Mouse (Mus musculus): ENCODE measurements around the gene Usp24. TPM values are rescaled to one million over a fixed set of nuclear protein-coding genes. Genes with fewer than 3 reads are reported as not detected.
A peak's percentile ranks its signal among the peaks of the same experiment; 100 is the strongest.

The Usp24 gene
- total and polyA plus RNA-seq, 2 experiments from 2014 or later = 5.9 to 27.3 TPM

DNA sequence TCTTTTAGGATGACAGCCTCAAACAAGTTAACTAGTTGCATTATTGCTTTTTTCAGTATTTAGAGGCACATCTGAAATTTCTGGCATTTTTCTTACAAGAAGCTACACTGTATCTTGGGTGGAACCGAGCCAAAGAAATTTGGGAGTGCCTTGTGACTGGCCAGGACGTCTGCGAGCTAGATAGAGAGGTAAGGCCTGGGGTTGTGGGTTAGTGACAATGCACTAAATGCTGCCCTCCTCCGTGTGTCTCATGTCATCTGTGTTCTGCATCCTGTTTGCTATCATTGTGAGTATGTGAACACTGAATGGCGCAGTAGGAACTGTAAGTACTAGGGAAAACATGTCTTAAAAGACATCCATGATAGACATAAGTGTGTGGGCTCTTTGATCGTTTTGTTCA lies 54.0 kb downstream of the Usp24 start:
- no peak for TF ChIP-seq EP300 (IDR thresholded peaks at IDR 0.05; ENCODE audit: low read depth)
- no peak for TF ChIP-seq CTCF (IDR thresholded peaks at IDR 0.05; ENCODE audit: low read depth)
- H3K9ac ChIP-seq (replicated peaks; ENCODE audit: low read depth, low read length) = no peak overlapping the region
- no peak for DNase-seq (ENCODE audit: low spot score)
- H3K27ac ChIP-seq (ENCODE audit: low read depth) = no peak overlapping the region
- no peak for ATAC-seq (ENCODE audit: insufficient read depth, low read depth)
- no peak overlapping the region for H3K4me2 ChIP-seq (ENCODE audit: low read depth, low read length)
- WGBS = 79% methylated on average over 6 of the region's 6 CpGs
- H3K27me3 ChIP-seq (ENCODE audit: control insufficient read depth, insufficient read depth, low read length) = no peaks in the 10 kb centered on the region
- peaks cover 78% of the 10 kb centered on the region for H3K36me3 ChIP-seq (replicated peaks; ENCODE audit: control insufficient read depth, insufficient read depth, low read length)
- no peaks in the 10 kb centered on the region for H3K9me3 ChIP-seq (replicated peaks; ENCODE audit: control insufficient read depth, low read length)
- H3K4me1 ChIP-seq (ENCODE audit: control insufficient read depth, insufficient read depth) = no peaks in the 10 kb centered on the region
- H3K4me3 ChIP-seq (ENCODE audit: low read depth, low read length) = no peak overlapping the region

DNA sequence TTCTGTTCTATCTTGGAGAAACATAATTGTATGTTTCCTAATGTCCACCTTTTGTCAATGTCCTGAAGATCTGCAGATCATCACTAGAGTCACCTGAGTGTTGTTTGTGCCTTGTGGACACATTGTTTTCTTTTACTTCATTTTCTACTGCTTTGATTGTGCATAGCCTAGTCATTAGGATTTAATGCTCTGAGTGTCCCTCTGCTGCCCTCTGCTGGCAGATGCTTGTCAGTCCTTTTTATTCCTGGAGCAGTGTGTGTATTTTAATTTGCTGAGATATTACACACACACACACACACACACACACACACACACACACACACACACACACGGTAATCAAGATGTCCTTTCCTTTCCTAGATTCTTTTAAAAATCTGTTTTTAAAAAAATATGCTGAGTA lies 59.8 kb downstream of the Usp24 start:
- H3K27ac ChIP-seq (ENCODE audit: low read depth) = no peak overlapping the region
- H3K4me3 ChIP-seq (ENCODE audit: low read depth, low read length) = no peak overlapping the region
- peaks cover 76% of the 10 kb centered on the region for H3K36me3 ChIP-seq (replicated peaks; ENCODE audit: control insufficient read depth, insufficient read depth, low read length)
- 50% methylated on average over 1 of the region's 1 CpGs for WGBS
- DNase-seq (ENCODE audit: low spot score) = peak; percentile 56
- H3K4me1 ChIP-seq (ENCODE audit: control insufficient read depth, insufficient read depth) = no peaks in the 10 kb centered on the region
- H3K9me3 ChIP-seq (replicated peaks; ENCODE audit: control insufficient read depth, low read length) = no peaks in the 10 kb centered on the region
- no peak overlapping the region for H3K4me2 ChIP-seq (ENCODE audit: low read depth, low read length)
- H3K9ac ChIP-seq (replicated peaks; ENCODE audit: low read depth, low read length) = no peak overlapping the region
- ATAC-seq (ENCODE audit: insufficient read depth, low read depth) = peak; percentile 33; the same call in 1 of the 2 replicates
- no peaks in the 10 kb centered on the region for H3K27me3 ChIP-seq (ENCODE audit: control insufficient read depth, insufficient read depth, low read length)
- TF ChIP-seq CTCF (IDR thresholded peaks at IDR 0.05; ENCODE audit: low read depth) = peak; percentile 93
- no peak for TF ChIP-seq EP300 (IDR thresholded peaks at IDR 0.05; ENCODE audit: low read depth)

DNA sequence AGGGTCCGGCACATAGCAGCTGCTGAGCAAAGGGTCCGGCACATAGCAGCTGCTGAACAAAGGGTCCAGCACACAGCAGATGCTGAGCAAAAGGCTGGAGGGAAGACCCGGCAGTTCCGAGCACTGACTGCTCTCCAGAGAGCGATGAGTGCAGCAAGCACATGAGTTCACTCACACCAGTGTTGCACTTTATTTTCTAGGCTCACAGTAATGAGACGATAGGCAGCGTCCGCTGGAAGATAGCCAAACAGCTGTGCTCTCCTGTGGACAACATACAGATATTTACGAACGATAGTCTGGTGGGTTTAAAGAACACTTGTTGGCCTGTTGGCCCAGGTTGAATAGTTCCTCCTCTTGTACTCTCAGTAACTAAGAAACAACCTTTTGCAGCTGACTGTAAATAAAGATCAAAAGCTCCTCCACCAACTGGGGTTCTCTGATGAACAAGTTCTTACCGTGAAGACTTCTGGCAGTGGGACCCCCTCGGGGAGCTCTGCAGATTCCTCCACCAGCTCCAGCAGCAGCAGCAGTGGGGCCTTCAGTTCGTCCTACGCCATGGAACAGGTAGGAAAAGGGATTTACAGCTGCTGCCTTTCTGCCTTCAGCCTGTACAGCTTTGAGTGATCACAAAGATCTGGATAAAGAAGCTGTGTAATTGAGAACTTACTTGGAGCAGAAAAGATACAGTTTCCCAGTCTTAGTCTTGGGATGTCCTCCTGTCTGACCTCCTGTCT lies 63.0 kb downstream of the Usp24 start:
- Histone ChIP-seq H3K36me3 (replicated peaks; ENCODE audit: control insufficient read depth, insufficient read depth, low read length) (peaks cover 78% of the 10 kb centered on the region), H3K4me2 (ENCODE audit: low read depth, low read length) (no peak overlapping the region), H3K27ac (ENCODE audit: low read depth) (no peak overlapping the region), H3K4me3 (ENCODE audit: low read depth, low read length) (no peak overlapping the region), H3K9ac (replicated peaks; ENCODE audit: low read depth, low read length) (no peak overlapping the region), H3K4me1 (ENCODE audit: control insufficient read depth, insufficient read depth) (no peaks in the 10 kb centered on the region), H3K27me3 (ENCODE audit: control insufficient read depth, insufficient read depth, low read length) (no peaks in the 10 kb centered on the region), H3K9me3 (replicated peaks; ENCODE audit: control insufficient read depth, low read length) (no peaks in the 10 kb centered on the region)
- TF ChIP-seq EP300 (IDR thresholded peaks at IDR 0.05; ENCODE audit: low read depth) (no peak), CTCF (IDR thresholded peaks at IDR 0.05; ENCODE audit: low read depth) (no peak)
- DNase-seq (ENCODE audit: low spot score) (no peak), ATAC-seq (ENCODE audit: insufficient read depth, low read depth) (no peak)
- WGBS = 69% methylated on average over 14 of the region's 14 CpGs

DNA sequence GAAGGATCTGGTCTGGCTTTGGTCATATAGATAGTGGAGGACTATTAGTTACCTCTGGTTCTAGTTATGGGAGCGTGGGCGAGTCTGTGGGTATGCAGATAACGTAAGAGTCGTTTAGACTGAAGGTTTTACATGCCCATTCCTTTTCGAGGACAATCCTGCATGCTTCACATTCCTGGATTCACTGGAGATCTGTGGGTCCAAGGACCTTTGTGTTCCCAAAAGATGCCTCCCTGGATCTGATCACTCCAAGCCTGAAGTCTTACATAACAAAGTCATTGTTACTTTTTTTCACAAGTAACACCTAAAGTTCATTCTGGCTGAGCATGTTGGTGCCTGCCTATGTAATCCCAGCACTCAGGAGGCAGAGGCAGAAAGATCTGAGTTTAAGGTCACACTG lies 65.1 kb downstream of the Usp24 start:
- Histone ChIP-seq H3K4me2 (ENCODE audit: low read depth, low read length) (no peak overlapping the region), H3K9ac (replicated peaks; ENCODE audit: low read depth, low read length) (no peak overlapping the region), H3K4me1 (ENCODE audit: control insufficient read depth, insufficient read depth) (no peaks in the 10 kb centered on the region), H3K4me3 (ENCODE audit: low read depth, low read length) (no peak overlapping the region), H3K36me3 (replicated peaks; ENCODE audit: control insufficient read depth, insufficient read depth, low read length) (peaks cover 82% of the 10 kb centered on the region), H3K9me3 (replicated peaks; ENCODE audit: control insufficient read depth, low read length) (no peaks in the 10 kb centered on the region), H3K27ac (ENCODE audit: low read depth) (no peak overlapping the region), H3K27me3 (ENCODE audit: control insufficient read depth, insufficient read depth, low read length) (no peaks in the 10 kb centered on the region)
- WGBS = 49% methylated on average over 5 of the region's 5 CpGs
- DNase-seq (ENCODE audit: low spot score) (no peak), ATAC-seq (ENCODE audit: insufficient read depth, low read depth) (no peak)
- TF ChIP-seq EP300 (IDR thresholded peaks at IDR 0.05; ENCODE audit: low read depth) = no peak
- no peak for TF ChIP-seq CTCF (IDR thresholded peaks at IDR 0.05; ENCODE audit: low read depth)

DNA sequence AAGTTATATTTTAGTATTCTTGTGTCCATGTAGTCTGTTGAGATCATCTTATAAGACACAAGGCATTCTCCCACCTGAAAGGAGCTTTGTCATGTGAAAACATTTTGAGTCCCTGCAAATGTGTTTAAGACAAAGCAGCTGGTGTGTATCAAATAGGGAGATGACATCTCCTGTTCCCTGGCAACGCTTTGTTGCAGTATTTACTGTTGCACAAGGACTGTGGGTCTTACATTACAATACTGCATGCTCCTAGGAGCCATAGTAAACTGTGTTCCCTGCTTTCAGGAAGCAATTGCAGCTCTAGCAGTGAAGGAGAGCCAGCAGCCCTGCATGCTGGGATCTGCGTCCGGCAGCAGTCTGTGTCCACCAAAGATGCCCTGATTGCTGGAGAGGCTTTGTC lies 73.9 kb downstream of the Usp24 start:
- no peaks in the 10 kb centered on the region for H3K4me1 ChIP-seq (ENCODE audit: control insufficient read depth, insufficient read depth)

DNA sequence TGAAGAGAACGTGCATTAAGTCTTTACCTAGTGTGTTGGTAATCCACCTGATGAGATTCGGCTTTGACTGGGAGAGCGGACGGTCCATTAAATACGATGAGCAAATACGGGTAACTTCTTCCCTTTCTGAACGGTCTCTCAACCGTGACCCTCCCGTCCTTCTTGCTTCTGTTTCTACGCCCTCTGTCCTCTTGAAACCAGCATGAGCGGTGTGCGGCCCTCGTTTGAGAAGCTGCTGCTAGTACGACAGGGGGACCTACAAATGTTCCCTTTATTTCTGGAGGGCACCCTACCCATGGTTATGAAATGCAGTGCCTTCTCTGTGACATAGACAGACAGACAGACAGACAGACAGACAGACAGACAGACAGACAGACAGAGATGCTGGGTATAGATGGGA lies 93.6 kb downstream of the Usp24 start:
- no peak overlapping the region for H3K4me3 ChIP-seq (ENCODE audit: low read depth, low read length)
- DNase-seq (ENCODE audit: low spot score) (no peak), ATAC-seq (ENCODE audit: insufficient read depth, low read depth) (no peak)
- no peaks in the 10 kb centered on the region for H3K27me3 ChIP-seq (ENCODE audit: control insufficient read depth, insufficient read depth, low read length)
- H3K4me2 ChIP-seq (ENCODE audit: low read depth, low read length) = no peak overlapping the region
- H3K9ac ChIP-seq (replicated peaks; ENCODE audit: low read depth, low read length) = no peak overlapping the region
- H3K9me3 ChIP-seq (replicated peaks; ENCODE audit: control insufficient read depth, low read length) = no peaks in the 10 kb centered on the region
- no peak for TF ChIP-seq CTCF (IDR thresholded peaks at IDR 0.05; ENCODE audit: low read depth)
- TF ChIP-seq EP300 (IDR thresholded peaks at IDR 0.05; ENCODE audit: low read depth) = no peak
- WGBS = 96% methylated on average over 14 of the region's 14 CpGs
- no peaks in the 10 kb centered on the region for H3K4me1 ChIP-seq (ENCODE audit: control insufficient read depth, insufficient read depth)
- H3K27ac ChIP-seq (ENCODE audit: low read depth) = no peak overlapping the region
- H3K36me3 ChIP-seq (replicated peaks; ENCODE audit: control insufficient read depth, insufficient read depth, low read length) = peaks cover 84% of the 10 kb centered on the region

More for the DNA sequence above, 73.9 kb downstream of the Usp24 start:
- TF ChIP-seq CTCF (IDR thresholded peaks at IDR 0.05; ENCODE audit: low read depth) (no peak), EP300 (IDR thresholded peaks at IDR 0.05; ENCODE audit: low read depth) (no peak)
- Histone ChIP-seq H3K4me3 (ENCODE audit: low read depth, low read length) (no peak overlapping the region), H3K27me3 (ENCODE audit: control insufficient read depth, insufficient read depth, low read length) (no peaks in the 10 kb centered on the region), H3K9me3 (replicated peaks; ENCODE audit: control insufficient read depth, low read length) (no peaks in the 10 kb centered on the region), H3K36me3 (replicated peaks; ENCODE audit: control insufficient read depth, insufficient read depth, low read length) (peaks cover 75% of the 10 kb centered on the region), H3K9ac (replicated peaks; ENCODE audit: low read depth, low read length) (no peak overlapping the region), H3K4me2 (ENCODE audit: low read depth, low read length) (no peak overlapping the region), H3K27ac (ENCODE audit: low read depth) (no peak overlapping the region)
- ATAC-seq (ENCODE audit: insufficient read depth, low read depth) (no peak), DNase-seq (ENCODE audit: low spot score) (peak; percentile 13)
- 69% methylated on average over 3 of the region's 3 CpGs for WGBS
